Mouse (Mus musculus): Measurements from ENCODE around the gene Lrmda. TPM values are rescaled to one million over a fixed set of nuclear protein-coding genes. Genes with fewer than 3 reads are reported as not detected.

Lrmda gene
- total and polyA plus RNA-seq, 3 experiments = 5.1 to 5.9 TPM; not detected in 1

GRCm38 (mm10) chr14:22168077-22168794 lies 148.7 kb downstream of the Lrmda start:
- H3K27me3 ChIP-seq (ENCODE audit: control insufficient read depth in 1 of 2, insufficient read depth in 2 of 2, low read length in 2 of 2) = no peaks in the 10 kb centered on the region
- DNase-seq (ENCODE audit: low read depth, low spot score) = no peak
- H3K27ac ChIP-seq (ENCODE audit: control insufficient read depth, low read depth, low read length) = no peak overlapping the region
- no peak overlapping the region for H3K4me3 ChIP-seq (ENCODE audit: control insufficient read depth in 1 of 2, insufficient read depth in 1 of 2, low read depth in 2 of 2, low read length in 2 of 2)
- no peak overlapping the region for H3K9ac ChIP-seq (ENCODE audit: control insufficient read depth, low read depth, low read length, poor library complexity, severe bottlenecking)
- no peaks in the 10 kb centered on the region for H3K4me1 ChIP-seq (ENCODE audit: control insufficient read depth in 1 of 2, insufficient read depth in 2 of 2, low read length in 2 of 2)
- no peak for TF ChIP-seq ZC3H11A (IDR thresholded peaks at IDR 0.05; ENCODE audit: low read depth, low read length)
- no peak for TF ChIP-seq MYC (IDR thresholded peaks at IDR 0.05; ENCODE audit: low read depth, low read length)
- no peak for TF ChIP-seq KAT2A (conservative IDR thresholded peaks at IDR 0.05; ENCODE audit: low read depth, low read length)
- TF ChIP-seq MYB (IDR thresholded peaks at IDR 0.05; ENCODE audit: low read depth, low read length) = no peak
- no peak for TF ChIP-seq UBTF (IDR thresholded peaks at IDR 0.05; ENCODE audit: borderline replicate concordance, insufficient read depth, low read depth, low read length)
- TF ChIP-seq BHLHE40 (IDR thresholded peaks at IDR 0.05; ENCODE audit: borderline replicate concordance, low read depth, low read length) = peak; percentile 43; the same call in 1 of the 2 replicates
- TF ChIP-seq ZNF384 (IDR thresholded peaks at IDR 0.05; ENCODE audit: low read depth, low read length) = no peak
- TF ChIP-seq POLR2A (IDR thresholded peaks at IDR 0.05; ENCODE audit: control insufficient read depth in 1 of 2, insufficient read depth in 1 of 2, low read depth in 1 of 2, low read length in 2 of 2, poor library complexity in 1 of 2) = no peak
- 0 out of 2 replicates have a peak, but pooled peaks have one; percentile 34 for TF ChIP-seq ETS1 (IDR thresholded peaks at IDR 0.05; ENCODE audit: low read depth, low read length)
- TF ChIP-seq CTCF (IDR thresholded peaks at IDR 0.05 in 2 of 3, conservative IDR thresholded peaks at IDR 0.05 in 1 of 3; ENCODE audit: control insufficient read depth in 1 of 3, insufficient read depth in 1 of 3, low read depth in 2 of 3, low read length in 3 of 3, poor library complexity in 1 of 3, severe bottlenecking in 1 of 3) = no peak
- no peak for TF ChIP-seq MAX (IDR thresholded peaks at IDR 0.05; ENCODE audit: low read length)
- 0 out of 4 replicates have a peak, but pooled peaks of 1 of the 2 experiments have one; percentile 30 for TF ChIP-seq EP300 (IDR thresholded peaks at IDR 0.05; ENCODE audit: low read depth in 1 of 2, low read length in 2 of 2)
- TF ChIP-seq MAFK (IDR thresholded peaks at IDR 0.05; ENCODE audit: borderline replicate concordance, low read depth, low read length) = no peak
- no peak for TF ChIP-seq MAZ (IDR thresholded peaks at IDR 0.05; ENCODE audit: low read depth, low read length)
- no peak for TF ChIP-seq CHD2 (IDR thresholded peaks at IDR 0.05; ENCODE audit: low read length)
- TF ChIP-seq CHD1 (IDR thresholded peaks at IDR 0.05; ENCODE audit: low read depth, low read length) = no peak
- TF ChIP-seq GATA1 (IDR thresholded peaks at IDR 0.05; ENCODE audit: low read depth, low read length) = 0 out of 2 replicates have a peak, but pooled peaks have one; percentile 27
- TF ChIP-seq GABPA (IDR thresholded peaks at IDR 0.05; ENCODE audit: low read depth, low read length) = no peak
- no peaks in the 10 kb centered on the region for H3K9me3 ChIP-seq (replicated peaks; ENCODE audit: insufficient read depth, low read length)
- no peaks in the 10 kb centered on the region for H3K36me3 ChIP-seq (ENCODE audit: control insufficient read depth in 1 of 2, insufficient read depth in 2 of 2, low read length in 2 of 2)
- H3K79me2 ChIP-seq (ENCODE audit: control insufficient read depth, insufficient read depth, low read length, poor library complexity) = no peaks in the 10 kb centered on the region

GRCm38 (mm10) chr14:22168795-22169568 lies 149.5 kb downstream of the Lrmda start:
- Histone ChIP-seq H3K4me3 (ENCODE audit: control insufficient read depth in 1 of 2, insufficient read depth in 1 of 2, low read depth in 2 of 2, low read length in 2 of 2) (no peak overlapping the region), H3K9me3 (replicated peaks; ENCODE audit: insufficient read depth, low read length) (no peaks in the 10 kb centered on the region), H3K79me2 (ENCODE audit: control insufficient read depth, insufficient read depth, low read length, poor library complexity) (no peaks in the 10 kb centered on the region), H3K27me3 (ENCODE audit: control insufficient read depth in 1 of 2, insufficient read depth in 2 of 2, low read length in 2 of 2) (no peaks in the 10 kb centered on the region), H3K4me1 (ENCODE audit: control insufficient read depth in 1 of 2, insufficient read depth in 2 of 2, low read length in 2 of 2) (no peaks in the 10 kb centered on the region), H3K27ac (ENCODE audit: control insufficient read depth, low read depth, low read length) (no peak overlapping the region), H3K9ac (ENCODE audit: control insufficient read depth, low read depth, low read length, poor library complexity, severe bottlenecking) (no peak overlapping the region), H3K36me3 (ENCODE audit: control insufficient read depth in 1 of 2, insufficient read depth in 2 of 2, low read length in 2 of 2) (no peaks in the 10 kb centered on the region)
- DNase-seq (ENCODE audit: low read depth, low spot score) = no peak
- TF ChIP-seq POLR2AphosphoS2 (IDR thresholded peaks at IDR 0.05; ENCODE audit: low read length) = no peak
- TF ChIP-seq ZKSCAN1 (IDR thresholded peaks at IDR 0.05; ENCODE audit: low read depth, low read length) = no peak
